Mouse (Mus musculus): Measurements from ENCODE around the gene Gipc1. TPM values are rescaled to one million over a fixed set of nuclear protein-coding genes. Genes with fewer than 3 reads are reported as not detected.

Gipc1 gene
- polyA plus RNA-seq, 1 experiment = 12.2 TPM

DNA sequence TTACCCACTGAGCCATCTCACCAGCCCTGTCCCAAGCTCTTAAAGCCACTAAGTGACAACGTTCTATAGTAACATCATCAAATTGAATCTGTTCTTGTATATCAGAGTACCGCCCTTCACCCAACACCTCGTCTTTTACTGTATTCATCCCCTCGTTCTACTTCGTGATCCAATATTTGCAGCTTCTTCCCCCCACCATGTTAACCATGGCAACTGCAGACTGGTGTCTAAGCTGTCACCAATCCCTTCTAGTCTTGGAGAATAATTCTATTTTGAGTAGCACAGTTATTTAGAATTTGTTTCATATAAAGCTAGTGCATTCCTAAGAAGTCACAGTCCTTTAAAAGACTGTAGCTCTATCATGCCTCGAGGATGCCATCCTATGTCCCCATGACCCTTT, 36.8 kb downstream of the Gipc1 start:
- H3K27me3 ChIP-seq (ENCODE audit: control insufficient read depth, insufficient read depth, low read length) = no peaks in the 10 kb centered on the region
- H3K4me1 ChIP-seq (ENCODE audit: control insufficient read depth, insufficient read depth, low read length) = no peaks in the 10 kb centered on the region
- no peaks in the 10 kb centered on the region for H3K36me3 ChIP-seq (ENCODE audit: control insufficient read depth, insufficient read depth, low read length)
- TF ChIP-seq POLR2A (IDR thresholded peaks at IDR 0.05; ENCODE audit: control insufficient read depth, low read depth, low read length) (no peak), CTCF (IDR thresholded peaks at IDR 0.05; ENCODE audit: control insufficient read depth, insufficient read depth, insufficient replicate concordance, low read depth, low read length) (no peak)
- no peak overlapping the region for H3K27ac ChIP-seq (ENCODE audit: control insufficient read depth, insufficient read depth, low read depth, low read length)
- H3K4me3 ChIP-seq (ENCODE audit: control insufficient read depth, low read depth, low read length) = no peak overlapping the region

DNA sequence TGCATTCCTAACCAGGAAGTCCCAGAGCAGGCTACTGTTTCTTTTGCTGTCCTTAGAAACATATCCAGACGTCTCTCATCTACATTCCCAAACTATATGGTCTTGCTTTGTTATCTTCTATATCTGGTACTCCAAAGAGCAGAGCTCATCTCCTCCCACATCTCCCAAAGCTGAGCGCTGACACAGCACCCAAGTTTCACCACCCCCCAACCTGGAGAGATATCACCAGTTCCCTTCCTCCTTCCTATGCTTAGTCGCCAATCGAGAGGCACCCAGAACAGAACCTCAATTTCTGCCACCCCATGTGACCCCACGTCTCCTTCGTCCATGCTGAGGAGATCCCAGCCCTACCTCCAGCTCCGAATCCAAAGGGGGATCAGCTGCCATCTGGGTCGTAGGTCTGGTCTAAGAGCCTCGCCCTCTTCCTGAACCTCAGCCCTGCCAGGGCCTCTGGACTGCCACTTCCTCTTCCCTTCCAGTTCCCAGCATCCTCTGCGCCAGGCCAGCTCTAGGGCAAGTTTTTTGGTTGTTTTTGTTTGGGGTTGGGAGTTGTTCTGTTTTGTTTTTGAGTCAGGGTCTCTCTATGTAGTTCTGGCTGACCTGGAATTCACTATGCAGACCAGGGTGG, 41.2 kb downstream of the Gipc1 start:
- H3K4me3 ChIP-seq (ENCODE audit: control insufficient read depth, low read depth, low read length) = no peak overlapping the region
- TF ChIP-seq CTCF (IDR thresholded peaks at IDR 0.05; ENCODE audit: control insufficient read depth, insufficient read depth, insufficient replicate concordance, low read depth, low read length) (no peak), POLR2A (IDR thresholded peaks at IDR 0.05; ENCODE audit: control insufficient read depth, low read depth, low read length) (no peak)
- H3K4me1 ChIP-seq (ENCODE audit: control insufficient read depth, insufficient read depth, low read length) = peaks cover 10% of the 10 kb centered on the region
- no peak overlapping the region for H3K27ac ChIP-seq (ENCODE audit: control insufficient read depth, insufficient read depth, low read depth, low read length)
- H3K27me3 ChIP-seq (ENCODE audit: control insufficient read depth, insufficient read depth, low read length) = no peaks in the 10 kb centered on the region
- H3K36me3 ChIP-seq (ENCODE audit: control insufficient read depth, insufficient read depth, low read length) = no peaks in the 10 kb centered on the region

GRCm38 (mm10) chr8:83694369-83695160, 42.1 kb downstream of the Gipc1 start:
- TF ChIP-seq POLR2A (IDR thresholded peaks at IDR 0.05; ENCODE audit: control insufficient read depth, low read depth, low read length) (no peak), CTCF (IDR thresholded peaks at IDR 0.05; ENCODE audit: control insufficient read depth, insufficient read depth, insufficient replicate concordance, low read depth, low read length) (no peak)
- Histone ChIP-seq H3K27ac (ENCODE audit: control insufficient read depth, insufficient read depth, low read depth, low read length) (no peak overlapping the region), H3K4me1 (ENCODE audit: control insufficient read depth, insufficient read depth, low read length) (peaks cover 14% of the 10 kb centered on the region), H3K27me3 (ENCODE audit: control insufficient read depth, insufficient read depth, low read length) (no peaks in the 10 kb centered on the region), H3K36me3 (ENCODE audit: control insufficient read depth, insufficient read depth, low read length) (no peaks in the 10 kb centered on the region), H3K4me3 (ENCODE audit: control insufficient read depth, low read depth, low read length) (no peak overlapping the region)

- no peak for TF ChIP-seq POLR2A (IDR thresholded peaks at IDR 0.05; ENCODE audit: control insufficient read depth, low read depth, low read length)
- no peak for TF ChIP-seq CTCF (IDR thresholded peaks at IDR 0.05; ENCODE audit: control insufficient read depth, insufficient read depth, insufficient replicate concordance, low read depth, low read length)
- H3K27me3 ChIP-seq (ENCODE audit: control insufficient read depth, insufficient read depth, low read length) = no peaks in the 10 kb centered on the region
- H3K36me3 ChIP-seq (ENCODE audit: control insufficient read depth, insufficient read depth, low read length) = no peaks in the 10 kb centered on the region
- no peak overlapping the region for H3K4me3 ChIP-seq (ENCODE audit: control insufficient read depth, low read depth, low read length)
- peaks cover 16% of the 10 kb centered on the region for H3K4me1 ChIP-seq (ENCODE audit: control insufficient read depth, insufficient read depth, low read length)
- H3K27ac ChIP-seq (ENCODE audit: control insufficient read depth, insufficient read depth, low read depth, low read length) = no peak overlapping the region
Observed at GRCm38 (mm10) chr8:83695351-83696106, 43.1 kb downstream of the Gipc1 start.

- Histone ChIP-seq H3K36me3 (ENCODE audit: control insufficient read depth, insufficient read depth, low read length) (no peaks in the 10 kb centered on the region), H3K27ac (ENCODE audit: control insufficient read depth, insufficient read depth, low read depth, low read length) (peak overlapping the region; percentile 45), H3K4me1 (ENCODE audit: control insufficient read depth, insufficient read depth, low read length) (peaks cover 16% of the 10 kb centered on the region), H3K27me3 (ENCODE audit: control insufficient read depth, insufficient read depth, low read length) (no peaks in the 10 kb centered on the region), H3K4me3 (ENCODE audit: control insufficient read depth, low read depth, low read length) (peak overlapping the region; percentile 92)
- TF ChIP-seq POLR2A (IDR thresholded peaks at IDR 0.05; ENCODE audit: control insufficient read depth, low read depth, low read length) = no peak; the same call in 1 of the 2 replicates
- TF ChIP-seq CTCF (IDR thresholded peaks at IDR 0.05; ENCODE audit: control insufficient read depth, insufficient read depth, insufficient replicate concordance, low read depth, low read length) = no peak
Observed at GRCm38 (mm10) chr8:83697374-83698220, 45.1 kb downstream of the Gipc1 start.

GRCm38 (mm10) chr8:83698291-83698660, 45.8 kb downstream of the Gipc1 start:
- Histone ChIP-seq H3K27me3 (ENCODE audit: control insufficient read depth, insufficient read depth, low read length) (no peaks in the 10 kb centered on the region), H3K4me3 (ENCODE audit: control insufficient read depth, low read depth, low read length) (peak overlapping the region; percentile 92), H3K4me1 (ENCODE audit: control insufficient read depth, insufficient read depth, low read length) (peaks cover 16% of the 10 kb centered on the region), H3K36me3 (ENCODE audit: control insufficient read depth, insufficient read depth, low read length) (no peaks in the 10 kb centered on the region), H3K27ac (ENCODE audit: control insufficient read depth, insufficient read depth, low read depth, low read length) (peak overlapping the region; percentile 45)
- TF ChIP-seq CTCF (IDR thresholded peaks at IDR 0.05; ENCODE audit: control insufficient read depth, insufficient read depth, insufficient replicate concordance, low read depth, low read length) (no peak), POLR2A (IDR thresholded peaks at IDR 0.05; ENCODE audit: control insufficient read depth, low read depth, low read length) (no peak)
